Mouse (Mus musculus): Measurements from ENCODE around the gene Kiss1. TPM values are rescaled to one million over a fixed set of nuclear protein-coding genes. Genes with fewer than 3 reads are reported as not detected.

Gene Kiss1
- polyA plus RNA-seq (2014; fragmentation: Illumina TruSeq; extraction: RNeasy Lipid Tissue Mini Kit (QIAGEN cat#74804); ENCODE audit: low read depth, low replicate concordance) = not detected

GRCm38 (mm10) chr1:133321267-133321925, at the start of gene Kiss1:
Kiss1 (plus strand) TSS chr1:133321875.

GRCm38 (mm10) chr1:133309652-133310267, 11.9 kb upstream of the Kiss1 start, which contains the start of gene Golt1a:
Golt1a (plus strand) TSS chr1:133309800.

GRCm38 (mm10) chr1:133350210-133350609, 28.5 kb downstream of the Kiss1 start, which contains the start of gene Ren1:
Ren1 (plus strand) TSS chr1:133350510.

GRCm38 (mm10) chr1:133363276-133364021, 41.8 kb downstream of the Kiss1 start, which contains the start of gene Etnk2:
Etnk2 (plus strand) TSS chr1:133363572.

Other genes starting within 250 kb of the Kiss1 start
- gene Ppp1r15b, start 190.7 kb upstream of the Kiss1 start, polyA plus RNA-seq (2014; fragmentation: Illumina TruSeq; extraction: RNeasy Lipid Tissue Mini Kit (QIAGEN cat#74804); ENCODE audit: low read depth, low replicate concordance) = 15.2 TPM
- gene Plekha6, start 157.7 kb upstream of the Kiss1 start, polyA plus RNA-seq (2014; fragmentation: Illumina TruSeq; extraction: RNeasy Lipid Tissue Mini Kit (QIAGEN cat#74804); ENCODE audit: low read depth, low replicate concordance) = 66.6 TPM
- not detected for gene Golt1a, start 12.1 kb upstream of the Kiss1 start, polyA plus RNA-seq (2014; fragmentation: Illumina TruSeq; extraction: RNeasy Lipid Tissue Mini Kit (QIAGEN cat#74804); ENCODE audit: low read depth, low replicate concordance)
- gene Ren1, start 28.6 kb downstream of the Kiss1 start, polyA plus RNA-seq (2014; fragmentation: Illumina TruSeq; extraction: RNeasy Lipid Tissue Mini Kit (QIAGEN cat#74804); ENCODE audit: low read depth, low replicate concordance) = 0.47 TPM
- gene Etnk2, start 41.7 kb downstream of the Kiss1 start, polyA plus RNA-seq (2014; fragmentation: Illumina TruSeq; extraction: RNeasy Lipid Tissue Mini Kit (QIAGEN cat#74804); ENCODE audit: low read depth, low replicate concordance) = 1.0 TPM
- gene Sox13, start 102.5 kb downstream of the Kiss1 start, polyA plus RNA-seq (2014; fragmentation: Illumina TruSeq; extraction: RNeasy Lipid Tissue Mini Kit (QIAGEN cat#74804); ENCODE audit: low read depth, low replicate concordance) = 14.8 TPM

Measured in heart, adult 10 weeks (tissue).